Mouse (Mus musculus): Measurements from ENCODE around the gene Napa. TPM values are rescaled to one million over a fixed set of nuclear protein-coding genes. Genes with fewer than 3 reads are reported as not detected.

Napa gene
- polyA plus RNA-seq, 1 experiment from 2014 or later = 154 TPM

DNA sequence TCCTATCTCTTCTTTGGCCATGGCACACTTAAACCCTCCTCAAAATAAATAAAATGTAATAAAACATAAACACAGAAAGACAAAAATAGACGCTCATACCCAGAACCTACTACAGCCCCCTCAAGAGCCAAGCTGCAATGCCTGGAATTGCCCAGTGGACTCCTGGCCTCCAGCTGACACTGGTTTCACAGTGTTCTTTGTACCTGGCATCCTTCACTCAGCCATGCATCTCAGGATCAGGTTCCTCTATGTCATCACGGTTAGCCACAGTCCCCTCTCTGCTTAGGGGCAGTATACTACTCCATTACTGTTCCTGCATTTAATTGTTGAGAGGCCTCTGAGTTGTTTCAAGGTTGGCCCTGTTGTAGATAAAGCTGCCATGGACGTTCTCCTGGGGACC is 34.7 kb downstream of the Napa start:
- no peaks in the 10 kb centered on the region for H3K4me1 ChIP-seq (ENCODE audit: insufficient read depth, low read depth, low read length)
- H3K4me3 ChIP-seq (ENCODE audit: low read depth, low read length) = no peak overlapping the region
- H3K4me2 ChIP-seq (replicated peaks; ENCODE audit: low read depth, low read length) = no peak overlapping the region
- ATAC-seq (no peak), DNase-seq (ENCODE audit: low spot score) (no peak)
- H3K27me3 ChIP-seq (replicated peaks; ENCODE audit: insufficient read depth, low read length) = 0 out of 2 replicates have a peak, but pooled peaks cover 2% of the 10 kb centered on the region
- WGBS = 47% methylated on average over 3 of the region's 3 CpGs
- no peak overlapping the region for H3K9ac ChIP-seq (replicated peaks; ENCODE audit: low read depth)
- H3K27ac ChIP-seq (ENCODE audit: low read length) = no peak overlapping the region
- H3K36me3 ChIP-seq (ENCODE audit: insufficient read depth, low read length) = no peaks in the 10 kb centered on the region
- TF ChIP-seq EP300 (IDR thresholded peaks at IDR 0.05) (no peak), CTCF (IDR thresholded peaks at IDR 0.05) (no peak)
- no peaks in the 10 kb centered on the region for H3K9me3 ChIP-seq (ENCODE audit: low read length)

DNA sequence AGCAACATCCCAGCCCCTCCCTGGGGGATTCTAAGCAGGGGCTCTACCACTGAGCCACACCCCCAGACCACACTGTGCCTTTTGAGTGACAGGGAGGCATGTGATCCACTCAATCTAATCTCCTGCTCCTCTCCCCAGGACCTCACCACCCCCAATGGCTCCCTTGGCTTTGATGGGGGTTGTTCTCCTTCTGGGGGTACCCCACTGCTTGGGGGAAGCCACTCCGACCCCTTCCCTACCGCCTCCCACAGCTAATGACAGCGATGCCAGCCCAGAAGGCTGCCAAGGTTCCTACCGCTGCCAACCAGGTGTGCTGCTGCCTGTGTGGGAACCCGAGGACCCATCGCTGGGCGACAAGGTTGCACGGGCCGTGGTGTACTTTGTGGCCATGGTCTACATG is 35.4 kb downstream of the Napa start:
- no peak overlapping the region for H3K4me3 ChIP-seq (ENCODE audit: low read depth, low read length)
- WGBS = 89% methylated on average over 9 of the region's 9 CpGs
- TF ChIP-seq CTCF (IDR thresholded peaks at IDR 0.05) (no peak), EP300 (IDR thresholded peaks at IDR 0.05) (no peak)
- no peak for DNase-seq (ENCODE audit: low spot score)
- H3K4me2 ChIP-seq (replicated peaks; ENCODE audit: low read depth, low read length) = no peak overlapping the region
- no peak overlapping the region for H3K27ac ChIP-seq (ENCODE audit: low read length)
- no peak overlapping the region for H3K9ac ChIP-seq (replicated peaks; ENCODE audit: low read depth)
- no peak for ATAC-seq
- H3K36me3 ChIP-seq (ENCODE audit: insufficient read depth, low read length) = no peaks in the 10 kb centered on the region
- no peaks in the 10 kb centered on the region for H3K4me1 ChIP-seq (ENCODE audit: insufficient read depth, low read depth, low read length)
- H3K27me3 ChIP-seq (replicated peaks; ENCODE audit: insufficient read depth, low read length) = 0 out of 2 replicates have a peak, but pooled peaks cover 2% of the 10 kb centered on the region
- H3K9me3 ChIP-seq (ENCODE audit: low read length) = no peaks in the 10 kb centered on the region

- Histone ChIP-seq H3K36me3 (ENCODE audit: insufficient read depth, low read length) (no peaks in the 10 kb centered on the region), H3K9ac (replicated peaks; ENCODE audit: low read depth) (no peak overlapping the region), H3K27me3 (replicated peaks; ENCODE audit: insufficient read depth, low read length) (0 out of 2 replicates have a peak, but pooled peaks cover 2% of the 10 kb centered on the region), H3K27ac (ENCODE audit: low read length) (no peak overlapping the region), H3K4me2 (replicated peaks; ENCODE audit: low read depth, low read length) (no peak overlapping the region), H3K4me1 (ENCODE audit: insufficient read depth, low read depth, low read length) (no peaks in the 10 kb centered on the region), H3K4me3 (ENCODE audit: low read depth, low read length) (no peak overlapping the region), H3K9me3 (ENCODE audit: low read length) (no peaks in the 10 kb centered on the region)
- WGBS = 67% methylated on average over 7 of the region's 7 CpGs
- TF ChIP-seq EP300 (IDR thresholded peaks at IDR 0.05) = no peak
- TF ChIP-seq CTCF (IDR thresholded peaks at IDR 0.05) = no peak
- ATAC-seq = no peak
- DNase-seq (ENCODE audit: low spot score) = no peak
These were observed 36.7 kb downstream of the Napa start for GRCm38 (mm10) chr7:16134951-16135392.

DNA sequence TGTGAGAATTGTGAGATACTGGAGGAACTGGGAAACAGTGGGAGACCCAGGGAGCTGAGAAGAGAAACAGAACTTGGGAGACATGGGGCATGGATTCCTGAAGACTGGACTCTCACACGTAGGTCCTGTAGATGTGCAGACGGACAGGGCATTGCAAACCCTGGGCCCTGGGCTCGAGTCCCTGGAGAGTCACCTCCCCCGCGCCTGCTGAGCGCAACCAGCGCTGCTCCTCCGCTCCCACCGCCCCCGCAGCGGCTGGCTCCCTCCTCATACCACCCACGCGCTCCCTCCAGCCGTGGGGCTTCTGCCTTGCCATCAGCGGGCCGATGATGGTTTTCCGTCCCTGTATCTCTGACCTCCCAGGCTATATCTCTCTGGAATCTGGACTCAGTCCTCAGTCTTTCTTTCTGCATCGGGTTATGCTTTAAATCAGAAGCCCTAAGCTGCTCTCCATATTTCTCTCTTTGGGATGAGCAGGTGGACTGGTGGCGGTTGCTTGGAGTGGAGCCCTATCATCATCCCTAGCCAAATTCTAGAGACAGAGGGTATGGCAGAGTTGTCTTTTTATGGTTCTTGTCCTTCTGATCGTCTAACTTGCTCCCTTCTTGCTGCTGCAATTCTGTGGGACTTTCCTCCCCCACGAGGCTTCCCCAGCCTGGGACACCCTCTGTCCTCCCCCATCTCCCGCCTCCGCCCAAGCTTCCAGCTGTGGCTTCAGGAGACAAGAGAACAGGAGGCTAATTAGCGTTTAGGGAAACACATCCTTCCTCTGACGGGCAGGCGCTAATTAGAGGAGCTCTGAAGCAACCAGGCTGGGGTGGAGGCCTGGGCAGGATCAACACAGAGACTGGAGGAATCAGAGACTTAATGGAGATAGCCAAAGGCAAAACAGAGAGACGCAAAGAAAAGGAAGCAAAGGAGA is 48.5 kb downstream of the Napa start:
- DNase-seq (ENCODE audit: low spot score) = no peak
- H3K4me3 ChIP-seq (ENCODE audit: low read depth, low read length) = no peak overlapping the region
- no peak for TF ChIP-seq CTCF (IDR thresholded peaks at IDR 0.05)
- no peak for TF ChIP-seq EP300 (IDR thresholded peaks at IDR 0.05)
- WGBS = 36% methylated on average over 22 of the region's 27 CpGs
- H3K4me2 ChIP-seq (replicated peaks; ENCODE audit: low read depth, low read length) = no peak overlapping the region
- H3K9ac ChIP-seq (replicated peaks; ENCODE audit: low read depth) = no peak overlapping the region
- no peak for ATAC-seq
- no peak overlapping the region for H3K27ac ChIP-seq (ENCODE audit: low read length)
- no peaks in the 10 kb centered on the region for H3K27me3 ChIP-seq (replicated peaks; ENCODE audit: insufficient read depth, low read length)
- no peaks in the 10 kb centered on the region for H3K9me3 ChIP-seq (ENCODE audit: low read length)
- no peaks in the 10 kb centered on the region for H3K36me3 ChIP-seq (ENCODE audit: insufficient read depth, low read length)
- no peaks in the 10 kb centered on the region for H3K4me1 ChIP-seq (ENCODE audit: insufficient read depth, low read depth, low read length)

DNA sequence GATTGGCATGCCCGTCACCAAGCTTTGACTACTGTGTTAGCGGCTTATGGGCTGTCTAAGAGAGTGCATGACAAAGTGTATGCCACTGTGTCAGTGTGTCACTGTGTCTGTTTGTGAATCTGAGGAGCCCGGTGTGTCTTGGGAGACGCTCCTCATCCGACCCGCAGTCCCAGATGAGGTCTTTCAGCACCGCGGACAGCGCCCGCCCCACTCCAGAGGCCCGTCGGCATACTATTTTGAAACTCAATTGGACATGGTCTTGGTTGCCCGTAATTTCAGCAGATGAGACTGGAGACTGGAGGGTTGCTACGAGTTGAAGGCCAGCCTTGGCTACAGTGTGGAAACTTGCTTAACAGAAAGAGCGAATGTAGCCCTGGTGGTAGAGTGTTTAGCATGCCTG is 49.4 kb downstream of the Napa start:
- Histone ChIP-seq H3K4me1 (ENCODE audit: insufficient read depth, low read depth, low read length) (no peaks in the 10 kb centered on the region), H3K36me3 (ENCODE audit: insufficient read depth, low read length) (no peaks in the 10 kb centered on the region), H3K27ac (ENCODE audit: low read length) (no peak overlapping the region), H3K4me3 (ENCODE audit: low read depth, low read length) (no peak overlapping the region), H3K9me3 (ENCODE audit: low read length) (no peaks in the 10 kb centered on the region), H3K9ac (replicated peaks; ENCODE audit: low read depth) (no peak overlapping the region), H3K4me2 (replicated peaks; ENCODE audit: low read depth, low read length) (no peak overlapping the region), H3K27me3 (replicated peaks; ENCODE audit: insufficient read depth, low read length) (no peaks in the 10 kb centered on the region)
- DNase-seq (ENCODE audit: low spot score) (peak; percentile 39), ATAC-seq (no peak)
- 11% methylated on average over 15 of the region's 15 CpGs for WGBS
- TF ChIP-seq EP300 (IDR thresholded peaks at IDR 0.05) = no peak
- TF ChIP-seq CTCF (IDR thresholded peaks at IDR 0.05) = no peak

- DNase-seq (ENCODE audit: low spot score) (no peak), ATAC-seq (no peak)
- Histone ChIP-seq H3K27ac (ENCODE audit: low read length) (no peak overlapping the region), H3K9ac (replicated peaks; ENCODE audit: low read depth) (no peak overlapping the region), H3K4me1 (ENCODE audit: insufficient read depth, low read depth, low read length) (no peaks in the 10 kb centered on the region), H3K36me3 (ENCODE audit: insufficient read depth, low read length) (no peaks in the 10 kb centered on the region), H3K27me3 (replicated peaks; ENCODE audit: insufficient read depth, low read length) (no peaks in the 10 kb centered on the region), H3K4me3 (ENCODE audit: low read depth, low read length) (no peak overlapping the region), H3K4me2 (replicated peaks; ENCODE audit: low read depth, low read length) (no peak overlapping the region), H3K9me3 (ENCODE audit: low read length) (no peaks in the 10 kb centered on the region)
- 50% methylated on average over 5 of the region's 5 CpGs for WGBS
- TF ChIP-seq EP300 (IDR thresholded peaks at IDR 0.05) (no peak), CTCF (IDR thresholded peaks at IDR 0.05) (no peak)
These were observed 51.0 kb downstream of the Napa start for GRCm38 (mm10) chr7:16149241-16149640.
